ENCODE assay signal across 8 mouse cellular contexts in genomic region chr10:30089406-30089805, GRCm38 (mm10).
DNase-seq lines count a peak whose midpoint lies in the region; ATAC-seq lines count a peak whose summit lies in the region.

No protein-coding gene starts in this region.

- no peak overlapping the region for H3K27ac ChIP-seq in hindbrain, embryonic 11.5 days (ENCODE audit: low read depth, low read length)
- H3K27ac ChIP-seq in hindbrain, embryonic 13.5 days, result no peak overlapping the region
- H3K27ac ChIP-seq in midbrain, embryonic 12.5 days (replicated peaks), result no peak overlapping the region

- 71% methylated on average over 7 of the region's 7 CpGs for WGBS in hindbrain, embryonic 11.5 days
- 68% methylated on average over 7 of the region's 7 CpGs for WGBS in hindbrain, embryonic 13.5 days
- 58% methylated on average over 7 of the region's 7 CpGs for WGBS in midbrain, embryonic 12.5 days

- peak; percentile 6 for DNase-seq in hindbrain, embryonic 11.5 days (ENCODE audit: low spot score)
- DNase-seq in adipocyte (ENCODE audit: low spot score), result peak; percentile 52
- DNase-seq in gastrocnemius, postnatal 14 days, result peak; percentile 21
- DNase-seq in kidney, postnatal 14 days, result peak; percentile 7
- DNase-seq in thymus, postnatal 25 days, result no peak
- DNase-seq in cerebellum, adult 9-11 months, result no peak

- no peaks in the 10 kb centered on the region for H3K9me3 ChIP-seq in hindbrain, embryonic 11.5 days (ENCODE audit: control insufficient read depth, low read length)
- H3K9me3 ChIP-seq in hindbrain, embryonic 13.5 days, result no peaks in the 10 kb centered on the region
- no peaks in the 10 kb centered on the region for H3K9me3 ChIP-seq in midbrain, embryonic 12.5 days

- 0 out of 2 replicates have a peak, but pooled peaks have one; percentile 38 for ATAC-seq in hindbrain, embryonic 11.5 days (ENCODE audit: low FRiP score)
- no peak for ATAC-seq in hindbrain, embryonic 13.5 days (ENCODE audit: low FRiP score)
- 0 out of 2 replicates have a peak, but pooled peaks have one; percentile 51 for ATAC-seq in midbrain, embryonic 12.5 days (ENCODE audit: low FRiP score, low read depth)

- no peak overlapping the region for H3K9ac ChIP-seq in hindbrain, embryonic 11.5 days (ENCODE audit: low read depth, low read length)
- no peak overlapping the region for H3K9ac ChIP-seq in hindbrain, embryonic 13.5 days
- H3K9ac ChIP-seq in midbrain, embryonic 12.5 days (replicated peaks), result no peak overlapping the region

- intact Hi-C loops in gastrocnemius, postnatal 14 days (cut with DNase I; ENCODE audit: low total_unique reads), result no loop called here

- no peak overlapping the region for H3K4me3 ChIP-seq in hindbrain, embryonic 11.5 days (ENCODE audit: low read depth, low read length)
- no peak overlapping the region for H3K4me3 ChIP-seq in hindbrain, embryonic 13.5 days
- H3K4me3 ChIP-seq in midbrain, embryonic 12.5 days, result no peak overlapping the region

- H3K4me1 ChIP-seq in hindbrain, embryonic 11.5 days (replicated peaks; ENCODE audit: control insufficient read depth, insufficient read depth, low read length), result no peaks in the 10 kb centered on the region
- H3K4me1 ChIP-seq in hindbrain, embryonic 13.5 days (replicated peaks), result no peaks in the 10 kb centered on the region
- H3K4me1 ChIP-seq in midbrain, embryonic 12.5 days, result no peaks in the 10 kb centered on the region

- H3K36me3 ChIP-seq in hindbrain, embryonic 11.5 days (ENCODE audit: control insufficient read depth, insufficient read depth, low read length), result no peaks in the 10 kb centered on the region
- no peaks in the 10 kb centered on the region for H3K36me3 ChIP-seq in hindbrain, embryonic 13.5 days
- no peaks in the 10 kb centered on the region for H3K36me3 ChIP-seq in midbrain, embryonic 12.5 days

- H3K27me3 ChIP-seq in hindbrain, embryonic 11.5 days (ENCODE audit: control insufficient read depth, insufficient read depth, low read length), result no peaks in the 10 kb centered on the region
- H3K27me3 ChIP-seq in hindbrain, embryonic 13.5 days, result no peaks in the 10 kb centered on the region
- no peaks in the 10 kb centered on the region for H3K27me3 ChIP-seq in midbrain, embryonic 12.5 days

- no peak overlapping the region for H3K4me2 ChIP-seq in hindbrain, embryonic 11.5 days (replicated peaks; ENCODE audit: low read depth, low read length)
- H3K4me2 ChIP-seq in hindbrain, embryonic 13.5 days, result no peak overlapping the region
- H3K4me2 ChIP-seq in midbrain, embryonic 12.5 days (replicated peaks), result no peak overlapping the region

Comparison
In these comparisons a context has a peak if more than half of its experiments do, and no peak if none do; other contexts are left out.
1. DNase-seq: peak in hindbrain, embryonic 11.5 days (single experiment), adipocyte (single experiment), gastrocnemius, postnatal 14 days (single experiment) and kidney, postnatal 14 days (single experiment); none in thymus, postnatal 25 days (single experiment) and cerebellum, adult 9-11 months (single experiment).